Mouse (Mus musculus) lung, postnatal 10 days (tissue): ENCODE data around the gene Nacad.

ENCODE experiments used
- DNase-seq: peaks from one replicate; pipeline ENCODE4 v3.0.0; 2021

Gene Nacad

DNA sequence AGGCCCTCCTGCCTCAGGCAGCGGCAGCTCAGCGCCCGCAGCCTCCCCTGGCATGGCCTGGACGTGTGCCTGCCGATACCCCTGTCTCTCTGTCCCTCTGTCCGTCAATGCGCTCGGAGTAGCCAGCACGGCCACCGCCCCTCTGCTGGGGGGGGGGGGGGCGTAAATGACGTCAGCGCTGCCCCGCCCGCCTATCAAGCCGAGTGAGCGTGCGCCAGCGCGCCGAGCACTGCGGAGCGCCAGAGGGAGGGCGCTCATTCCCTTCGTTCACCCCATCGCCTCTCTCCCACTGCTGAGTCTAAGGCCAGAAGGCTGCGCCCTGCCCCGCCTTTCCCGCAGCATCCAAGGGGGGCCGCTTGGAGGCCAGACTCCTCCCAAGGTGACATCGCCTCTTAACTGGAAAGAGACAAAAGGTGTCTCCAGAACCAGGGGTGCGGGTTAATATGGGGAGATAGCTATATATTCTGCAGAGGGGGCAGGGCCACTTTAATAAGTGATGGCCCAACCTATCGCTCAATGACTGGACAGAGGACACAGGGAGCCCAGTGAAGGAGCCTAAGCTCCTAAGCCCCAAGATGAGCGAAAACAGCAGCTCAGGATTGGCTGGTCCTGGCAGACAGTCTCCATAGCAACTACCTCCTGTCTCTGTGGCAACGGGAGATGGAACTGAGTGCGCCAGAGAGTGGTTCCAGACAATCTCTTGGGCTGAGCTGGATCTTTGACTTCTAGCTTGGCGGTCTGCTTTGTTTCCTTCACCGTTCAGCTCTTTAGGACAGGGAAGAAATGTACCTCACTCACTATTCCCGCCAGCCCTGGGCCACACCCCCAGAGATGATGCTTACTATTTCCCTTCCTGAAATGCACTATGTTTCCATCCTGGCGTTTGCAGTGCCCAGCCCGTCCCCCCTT, at the start of gene Nacad:
TSS of gene Nacad (minus strand) at position 563 of the 909 bp plus-strand sequence.
- peak; percentile 47 for DNase-seq

DNA sequence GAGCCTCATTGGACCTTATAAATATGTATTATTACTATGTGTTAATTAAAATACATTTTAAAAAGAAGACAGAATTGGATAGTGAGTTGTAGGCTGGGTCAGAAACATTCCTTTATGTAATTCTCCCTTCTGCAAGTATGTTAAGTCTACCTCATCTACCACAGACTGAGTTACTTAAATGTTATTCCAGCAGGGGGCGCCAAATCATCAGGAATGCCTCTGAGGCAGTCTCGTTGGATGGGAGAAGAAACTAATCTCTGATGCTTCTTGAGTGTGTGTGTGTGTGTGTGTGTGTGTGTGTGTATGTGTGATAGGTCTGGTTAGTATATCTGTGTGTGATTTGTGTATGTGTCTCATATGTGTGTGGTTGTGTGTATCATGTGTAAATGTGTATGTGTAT, 49.0 kb upstream of the Nacad start:
- peak; percentile 88 for DNase-seq

DNA sequence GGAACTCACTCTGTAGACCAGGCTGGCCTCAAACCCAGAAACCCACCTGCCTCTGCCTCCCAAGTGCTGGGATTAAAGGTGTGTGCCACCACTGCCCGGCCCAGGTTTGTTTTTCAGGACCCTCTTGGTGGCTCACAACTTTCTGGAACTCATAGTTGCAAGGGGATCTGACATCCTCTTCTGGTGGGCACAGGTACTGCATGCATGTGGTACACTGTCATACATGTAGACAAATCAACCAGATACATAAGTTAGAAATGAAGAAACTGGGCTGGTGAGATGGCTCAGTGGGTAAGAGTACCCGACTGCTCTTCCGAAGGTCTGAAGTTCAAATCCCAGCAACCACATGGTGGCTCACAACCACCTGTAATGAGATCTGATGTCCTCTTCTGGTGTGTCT, 47.1 kb upstream of the Nacad start:
- DNase-seq: peak; percentile 24

DNA sequence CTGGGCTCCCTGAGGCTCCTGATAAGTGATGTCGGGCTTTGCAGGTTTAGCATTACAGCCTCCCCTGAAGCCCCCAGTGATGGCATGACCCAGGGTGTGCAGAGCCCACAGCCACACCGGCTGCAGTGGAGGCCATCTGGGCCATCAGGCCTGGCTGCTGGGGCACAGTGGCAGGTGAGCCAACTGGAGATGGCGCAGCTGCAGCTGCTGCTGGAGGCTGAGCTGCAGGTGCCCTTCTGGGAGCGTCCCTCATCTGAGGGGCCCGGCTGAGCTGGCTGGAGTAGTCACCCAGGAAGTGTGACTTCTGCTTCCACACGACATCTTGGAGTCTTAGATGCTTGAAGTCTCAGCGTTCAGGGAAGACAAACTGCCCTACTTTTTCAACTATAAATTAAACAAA, 44.7 kb upstream of the Nacad start:
- no peak for DNase-seq

DNA sequence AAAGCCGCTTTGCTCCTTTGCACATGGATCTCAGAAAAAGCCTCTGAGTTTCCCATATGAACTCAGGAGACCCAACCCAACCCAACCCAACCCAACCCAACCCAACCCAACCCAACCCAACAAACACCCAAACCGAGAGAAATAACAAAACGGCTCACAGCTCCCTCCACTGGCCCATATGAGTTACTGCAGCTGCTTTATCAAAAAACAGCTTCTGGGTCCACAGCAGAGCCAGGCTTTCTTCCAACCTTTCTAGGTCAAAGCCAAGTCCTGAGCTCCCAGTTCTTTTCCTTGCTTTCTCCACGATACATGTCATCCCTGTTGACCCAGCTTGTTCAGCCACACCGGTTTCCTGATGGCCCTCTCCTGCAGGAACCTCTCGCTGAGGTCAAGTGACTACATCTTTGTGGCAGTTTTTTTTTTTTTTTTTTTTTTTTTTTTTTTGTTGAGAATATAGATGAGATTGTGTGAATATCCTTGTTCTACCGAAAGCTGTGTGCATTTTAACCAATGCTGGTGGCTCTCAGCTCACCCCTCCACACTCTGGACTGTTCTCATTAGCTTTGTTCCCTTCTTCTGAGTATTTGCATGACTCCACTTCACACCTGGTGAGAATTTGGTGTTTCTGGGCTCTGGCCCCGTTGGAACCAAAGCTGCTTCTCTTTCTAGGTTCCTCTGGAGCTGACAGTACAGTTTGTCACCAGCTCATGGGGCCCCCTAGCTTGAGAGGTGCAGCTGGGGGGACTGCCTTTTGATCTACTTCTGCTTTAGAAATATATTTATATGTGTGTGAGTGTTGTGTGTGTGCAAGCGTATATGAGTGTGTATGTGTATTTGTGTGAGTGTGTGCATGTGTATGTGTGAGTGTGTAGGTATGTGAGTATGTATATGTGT, 42.2 kb upstream of the Nacad start:
- DNase-seq: no peak

DNA sequence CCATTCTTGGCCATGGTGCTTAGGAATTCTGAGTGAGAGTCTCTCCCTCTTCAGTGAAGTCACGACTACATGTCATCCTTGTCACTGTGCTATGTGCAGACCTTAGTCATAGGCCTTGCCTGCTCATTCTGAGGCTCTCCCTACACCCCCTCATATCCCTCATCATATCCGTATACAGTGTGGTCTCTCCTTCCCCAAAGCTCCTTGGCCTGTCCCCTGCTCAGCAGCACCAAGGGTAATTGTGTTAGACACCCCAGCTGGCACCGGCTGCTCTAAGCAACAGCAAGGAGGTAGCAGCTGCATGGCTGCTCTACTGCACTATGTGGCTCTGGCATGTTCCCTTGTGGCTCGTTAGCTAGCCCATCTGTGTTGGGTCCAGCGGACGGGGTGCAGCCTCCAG, 38.7 kb upstream of the Nacad start:
- peak; percentile 10 for DNase-seq

DNA sequence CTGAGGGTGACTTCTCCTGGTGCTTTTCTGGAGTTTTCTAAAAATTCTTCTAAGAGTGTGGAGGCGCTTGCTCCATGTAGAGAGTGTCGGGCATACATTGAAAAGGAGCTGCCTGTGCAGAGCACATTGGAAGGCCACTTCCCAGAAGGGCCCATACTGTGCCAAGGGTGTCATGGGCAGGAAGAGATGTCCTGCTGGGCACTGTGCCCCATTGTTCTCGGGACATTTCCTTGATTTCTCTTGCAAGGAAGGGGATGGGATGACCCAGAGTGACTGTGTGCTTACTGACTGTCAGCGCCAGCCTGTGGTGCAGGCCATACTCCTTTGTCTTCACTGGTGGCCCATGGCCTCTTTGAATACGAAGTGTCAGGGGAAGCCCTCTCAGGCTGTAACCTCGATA, 33.2 kb upstream of the Nacad start:
- DNase-seq: peak; percentile 21

DNA sequence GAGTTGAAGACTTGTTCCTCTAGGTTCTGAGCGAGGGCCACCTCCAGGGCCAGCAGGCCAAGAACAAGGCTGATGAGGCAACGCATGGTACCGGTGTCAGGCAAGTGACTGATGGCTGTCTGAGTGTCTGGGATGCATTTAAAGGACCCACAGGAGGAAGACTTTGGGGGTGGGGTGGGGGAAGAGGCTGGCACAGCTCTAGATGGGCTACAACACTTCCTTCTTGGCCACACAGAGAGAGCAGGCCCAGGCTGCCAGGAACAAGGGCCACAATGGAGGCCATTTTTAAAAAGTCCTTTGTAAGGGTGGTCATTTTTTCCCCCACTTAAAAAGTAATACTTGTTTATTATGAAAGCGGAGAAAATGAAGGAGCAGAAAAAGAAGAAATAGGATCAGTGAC, 32.7 kb upstream of the Nacad start, which contains the start of gene Wap:
TSS of gene Wap (minus strand) at position 101 of the 400 bp plus-strand sequence.
- no peak for DNase-seq

DNA sequence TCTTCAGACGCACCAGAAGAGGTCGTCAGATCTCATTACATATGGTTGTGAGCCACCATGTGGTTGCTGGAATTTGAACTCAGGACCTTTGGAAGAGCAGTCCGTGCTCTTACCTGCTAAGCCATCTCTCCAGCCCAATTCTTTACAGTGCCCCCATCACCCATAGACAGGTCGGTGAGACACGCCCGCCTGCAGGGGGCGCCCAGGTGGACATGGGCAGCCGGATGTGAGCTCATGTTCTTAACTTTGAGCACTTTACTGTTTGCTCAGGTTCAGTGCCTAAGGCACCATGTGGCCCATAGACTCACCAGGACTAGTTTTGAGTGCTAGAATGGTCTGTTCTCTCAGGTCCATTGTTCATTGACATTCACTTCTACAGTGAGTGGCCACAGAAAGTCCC, 30.3 kb upstream of the Nacad start:
- no peak for DNase-seq

DNA sequence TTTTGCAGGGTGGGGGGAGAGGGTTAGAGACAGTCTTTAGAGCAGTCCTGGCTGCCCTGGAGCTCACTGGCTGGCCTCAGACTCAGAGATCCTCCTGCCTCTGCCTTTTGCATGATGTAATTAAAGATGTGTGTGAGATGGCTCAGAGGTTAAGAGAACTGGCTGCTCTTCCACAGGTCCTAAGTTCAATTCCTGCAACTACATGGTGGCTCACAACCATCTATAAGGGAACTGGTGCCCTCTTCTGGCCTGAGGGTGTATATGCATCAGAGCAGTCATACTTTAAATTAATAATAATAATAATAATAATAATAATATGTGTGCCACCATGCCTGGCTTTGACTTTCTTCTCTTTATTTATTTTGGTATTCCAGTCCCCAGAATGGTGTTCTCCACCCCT, 23.8 kb upstream of the Nacad start:
- peak; percentile 40 for DNase-seq

DNA sequence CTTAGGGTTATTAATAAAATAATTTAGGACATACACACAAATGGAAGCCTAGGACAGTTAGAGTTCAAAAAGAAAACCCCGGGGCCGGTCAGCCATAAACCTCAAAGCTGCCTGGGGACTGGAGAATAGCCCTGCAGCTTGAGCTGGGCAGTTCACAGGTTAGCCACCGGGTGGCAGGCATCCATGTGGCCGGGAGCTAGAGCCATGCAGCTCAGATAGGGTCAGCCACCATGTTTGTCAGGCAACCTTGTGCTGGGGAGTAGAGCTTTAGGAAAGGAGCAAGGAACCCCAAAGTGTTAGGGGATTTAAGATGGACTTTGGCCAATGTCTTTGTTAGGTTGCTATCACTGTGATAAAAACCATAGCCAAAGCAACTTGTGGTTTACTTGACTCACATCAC, 22.7 kb upstream of the Nacad start:
- peak; percentile 66 for DNase-seq

DNA sequence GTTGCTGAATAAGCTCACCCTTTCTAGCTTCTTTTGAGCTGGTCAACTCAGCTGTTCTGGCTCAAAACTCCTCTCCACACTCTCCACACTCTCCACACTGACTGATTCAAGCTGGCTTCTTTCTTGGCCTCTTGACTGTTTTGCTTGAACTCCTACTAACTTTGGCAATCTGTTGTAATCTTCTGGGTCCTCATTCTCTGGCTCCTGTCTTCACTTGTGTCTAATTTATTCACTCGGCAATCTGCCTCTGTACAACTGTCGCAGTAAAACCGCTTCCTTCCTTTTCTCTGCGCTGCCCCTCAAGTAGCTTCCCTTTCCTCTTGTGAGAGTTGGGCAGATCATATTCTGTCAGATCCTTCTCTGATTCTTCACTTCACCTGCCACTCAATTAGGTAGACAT, 21.9 kb upstream of the Nacad start:
- DNase-seq: no peak

DNA sequence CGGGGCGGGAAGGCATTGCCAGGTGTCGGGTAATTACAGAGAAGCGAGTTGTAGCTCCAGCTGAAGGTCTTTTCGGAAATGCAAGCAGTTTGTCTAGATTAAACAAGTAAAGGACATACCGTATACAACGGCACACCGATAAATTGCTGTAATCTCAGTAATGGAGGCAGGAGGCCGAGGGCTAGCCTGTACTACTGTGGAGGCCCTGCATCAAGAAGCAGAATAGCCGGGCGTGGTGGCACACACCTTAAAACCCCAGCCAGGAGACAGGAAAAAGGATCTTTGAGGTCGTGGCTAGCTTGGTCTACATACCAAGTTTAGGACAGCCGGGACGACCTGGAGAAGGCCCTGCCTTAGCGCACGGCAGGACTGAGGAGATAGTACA, 20.5 kb upstream of the Nacad start:
- no peak for DNase-seq

DNA sequence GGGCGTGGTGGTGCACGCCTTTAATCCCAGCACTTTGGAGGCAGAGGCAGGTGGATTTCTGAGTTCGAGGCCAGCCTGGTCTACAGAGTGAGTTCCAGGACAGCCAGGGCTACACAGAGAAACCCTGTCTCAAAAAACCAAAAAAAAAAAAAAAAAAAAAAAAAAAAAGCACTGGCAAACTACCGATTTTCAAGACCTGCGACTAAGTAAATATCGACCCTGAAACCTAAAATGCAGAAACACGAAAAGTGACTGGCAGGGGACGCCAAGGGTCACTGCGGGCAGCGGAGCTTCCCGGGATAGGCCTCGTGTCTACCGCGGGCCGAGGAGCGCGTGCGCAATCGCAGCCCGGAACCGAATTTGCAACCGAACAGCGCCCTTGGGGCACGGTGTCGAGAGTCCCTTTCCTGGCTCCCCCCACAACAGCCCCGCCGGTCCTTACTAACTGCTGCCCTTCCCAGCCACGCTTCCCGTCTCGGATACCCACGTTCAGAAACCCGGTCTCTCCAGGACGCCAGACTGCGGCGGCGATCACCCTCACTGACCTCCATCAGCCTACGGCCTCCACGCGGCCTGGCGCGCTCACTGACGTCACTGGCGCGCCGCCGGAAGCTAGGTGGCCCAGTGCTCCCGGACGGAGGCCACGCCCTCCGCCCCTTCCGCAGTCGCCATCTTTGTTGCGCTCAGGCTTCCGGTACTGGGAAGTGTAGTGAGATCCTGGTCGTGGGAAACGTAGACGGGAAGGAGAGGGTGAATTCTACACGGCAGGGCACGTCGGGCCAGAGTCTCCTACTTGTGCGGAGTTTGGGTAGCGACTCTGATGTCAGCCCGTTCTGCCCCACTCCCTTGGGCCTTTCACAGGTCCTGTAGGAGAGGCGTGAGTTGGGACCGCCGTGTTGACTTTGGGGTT, 19.9 kb upstream of the Nacad start, which contains the start of gene Tbrg4:
TSS of gene Tbrg4 (minus strand) at position 590 of the 910 bp plus-strand sequence.
- DNase-seq: peak; percentile 94

DNA sequence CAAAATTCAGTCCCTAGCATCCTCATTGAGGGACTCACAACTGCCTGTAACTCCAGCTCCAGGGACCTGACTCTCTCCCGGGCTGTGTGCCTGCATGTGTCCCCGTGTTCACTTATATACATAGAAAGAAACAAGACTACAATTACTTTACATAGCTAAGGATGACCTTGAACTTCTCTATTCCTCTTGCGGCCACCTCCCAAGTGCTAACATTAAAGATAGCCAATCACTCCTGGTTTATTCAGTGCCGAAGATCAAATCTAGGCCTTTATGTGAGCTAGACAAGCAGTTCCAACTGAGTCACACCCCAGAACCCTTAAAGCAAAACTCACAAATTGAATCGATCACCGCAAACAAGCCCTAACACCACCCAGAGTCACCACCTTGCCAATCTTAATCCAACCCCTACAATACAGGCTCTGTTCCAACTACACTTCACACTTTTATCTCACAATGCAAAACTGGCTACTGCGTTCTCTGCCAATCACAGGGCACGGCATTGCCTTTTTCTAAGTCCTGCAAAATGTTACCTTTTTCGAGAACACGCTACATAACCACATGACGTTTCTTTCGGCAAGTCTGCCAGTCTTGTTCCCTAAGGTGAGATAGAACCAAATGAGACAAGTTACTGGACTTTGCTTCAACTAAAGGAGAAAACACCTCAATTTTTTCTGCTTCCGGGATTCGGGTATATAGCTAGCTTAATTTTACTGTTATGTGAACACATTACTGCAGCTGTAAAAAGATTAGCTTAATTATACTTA, 18.9 kb upstream of the Nacad start:
- DNase-seq: no peak

DNA sequence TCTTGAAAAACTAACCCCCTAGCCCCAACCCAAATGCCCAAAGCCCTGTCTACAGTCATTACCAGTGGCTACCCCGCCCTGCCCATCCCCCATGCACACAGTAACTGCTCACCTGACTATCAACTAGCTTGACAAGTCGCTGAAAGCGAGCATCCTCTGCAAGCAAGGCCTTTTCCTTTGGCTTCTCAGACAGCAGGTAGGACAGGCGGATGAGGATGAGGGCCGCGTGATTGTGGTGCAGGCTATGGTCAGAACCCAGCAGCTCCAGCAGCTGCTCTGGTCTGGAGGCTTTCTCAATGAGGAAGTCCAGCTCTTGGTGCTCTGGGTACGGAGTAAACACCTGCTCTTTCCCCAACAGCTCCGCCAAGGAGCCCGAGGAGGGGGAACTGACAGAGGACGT, 17.9 kb upstream of the Nacad start:
- no peak for DNase-seq

DNA sequence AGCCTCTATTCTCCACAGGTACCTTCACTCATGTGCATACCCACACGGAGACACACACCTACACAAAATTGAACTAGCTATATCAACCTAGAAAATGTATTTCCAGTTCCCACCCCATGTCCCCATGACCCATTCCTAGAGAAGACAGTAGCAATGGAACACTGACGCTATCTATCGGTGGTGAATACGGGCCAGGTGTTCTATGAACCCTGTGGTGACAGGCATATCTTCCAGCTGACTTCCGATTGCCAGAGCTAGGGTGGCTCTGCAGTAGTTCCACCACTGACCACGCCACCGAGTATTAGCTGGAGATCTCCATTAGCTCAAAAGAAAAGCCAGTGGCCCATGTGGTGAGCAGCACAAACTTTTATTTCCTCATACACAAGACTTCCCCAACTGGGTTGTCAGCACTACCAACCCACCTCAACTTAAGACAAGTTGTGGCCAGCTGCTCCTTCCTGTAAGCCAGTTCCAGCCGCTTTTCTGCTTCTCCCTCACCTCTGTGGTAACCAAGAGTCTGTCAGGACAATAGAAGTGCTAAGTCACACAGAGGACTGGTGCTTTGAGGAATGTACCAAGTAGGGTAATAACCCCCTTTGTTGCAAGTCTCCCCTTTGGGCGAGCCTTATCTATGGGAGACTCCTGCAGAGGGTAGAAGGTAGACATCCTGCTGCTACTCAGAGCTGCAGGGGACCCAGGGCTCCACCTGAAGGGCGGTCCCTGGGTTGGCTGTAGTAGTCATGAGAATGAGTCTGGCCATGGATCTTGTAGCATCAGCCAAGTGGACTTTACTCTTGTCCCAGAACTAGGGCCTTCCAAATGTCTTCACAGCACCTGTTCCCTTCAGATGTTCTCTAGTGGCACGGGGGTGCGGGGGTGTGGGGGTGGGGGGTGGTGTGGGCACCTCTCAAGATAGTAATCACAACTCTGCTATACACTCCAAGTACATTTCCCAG, 9.7 kb upstream of the Nacad start:
- no peak for DNase-seq

DNA sequence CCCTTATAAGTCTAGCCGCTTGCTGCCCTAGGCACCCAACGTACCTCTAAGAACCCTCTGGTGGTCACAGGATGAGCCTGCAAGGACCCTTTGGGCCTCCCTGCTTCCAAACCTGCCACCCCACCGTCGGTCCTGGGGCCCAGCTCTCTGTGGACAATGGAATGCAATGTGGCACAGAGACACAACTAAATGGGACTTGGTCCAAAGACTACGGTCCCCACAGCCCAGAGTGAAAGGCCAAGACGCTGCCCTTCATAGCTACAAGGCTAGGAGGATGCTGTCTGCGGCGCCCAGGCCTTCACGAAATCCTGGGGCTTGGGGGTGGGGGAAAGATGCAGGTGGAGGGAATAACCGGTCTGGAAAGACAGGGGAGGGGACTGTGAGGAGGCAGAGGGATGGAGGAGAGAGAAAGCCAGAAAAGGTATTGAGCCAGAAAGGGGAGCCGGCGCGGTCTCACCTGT, 802 bp downstream of the Nacad start:
- peak; percentile 30 for DNase-seq

DNA sequence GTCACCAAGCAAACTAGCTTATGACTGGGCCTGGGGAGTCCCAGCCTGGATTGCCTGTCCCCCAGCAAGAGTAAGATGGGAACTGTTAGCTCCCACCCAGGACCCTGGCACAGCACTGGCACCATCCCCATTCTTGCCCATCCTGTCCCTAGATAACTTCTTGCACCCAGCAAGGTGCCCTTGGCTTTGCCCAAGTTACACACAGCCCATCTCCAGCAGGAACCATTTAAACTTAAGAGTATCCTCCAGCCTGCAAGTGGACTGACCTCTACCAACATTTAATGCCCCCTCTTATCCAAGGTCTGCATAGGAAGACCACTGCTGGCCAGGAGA, 1.3 kb downstream of the Nacad start:
- no peak for DNase-seq

DNA sequence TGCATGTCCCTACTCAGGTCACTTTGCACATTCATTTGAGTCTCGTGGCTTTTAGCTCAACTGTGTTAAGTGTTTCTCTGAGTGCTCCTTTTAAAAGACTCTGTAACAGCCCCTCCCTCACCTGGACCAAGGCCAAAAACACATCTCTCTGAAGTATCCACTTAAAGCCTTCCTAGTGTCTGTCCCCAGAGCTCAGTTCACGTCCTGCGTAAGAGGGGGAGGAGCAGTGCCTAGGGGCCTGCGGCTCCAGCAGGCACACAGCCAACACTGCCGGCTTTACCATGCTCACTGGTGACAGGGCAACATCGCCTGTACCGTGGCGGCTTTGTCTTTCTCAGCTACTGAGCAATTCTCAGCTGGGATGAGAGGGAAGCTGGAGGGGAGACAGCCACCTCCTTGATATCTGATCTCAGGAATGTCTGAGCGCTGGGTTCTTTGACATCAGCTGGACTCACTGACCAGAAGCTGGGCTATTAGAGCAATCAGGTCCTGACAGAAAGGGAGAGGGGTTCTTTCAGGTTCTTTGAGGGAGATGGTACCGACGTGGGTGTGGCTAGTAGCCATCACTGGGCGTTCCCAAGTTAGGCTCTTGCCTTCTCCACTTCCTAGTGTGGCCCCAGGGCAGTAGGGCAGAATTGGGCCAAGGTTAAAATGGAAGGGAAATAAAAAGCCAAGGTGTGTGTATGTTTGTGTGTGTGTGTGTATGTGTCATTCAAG, 1.8 kb downstream of the Nacad start:
- DNase-seq: peak; percentile 71
